Mouse (Mus musculus): ENCODE measurements around the gene Susd2. TPM values are rescaled to one million over a fixed set of nuclear protein-coding genes. Genes with fewer than 3 reads are reported as not detected.

Gene Susd2
- polyA plus RNA-seq, 1 experiment from 2014 or later, result 3.6 TPM

GRCm38 (mm10) chr10:75649406-75649995 is 5.7 kb upstream of the Susd2 start:
- Histone ChIP-seq H3K9ac (no peak overlapping the region), H3K4me2 (replicated peaks) (no peak overlapping the region), H3K27ac (no peak overlapping the region), H3K9me3 (no peaks in the 10 kb centered on the region), H3K27me3 (replicated peaks) (no peaks in the 10 kb centered on the region; the same call in 1 of the 2 replicates), H3K4me1 (peaks cover under 1% of the 10 kb centered on the region; the same call in 1 of the 2 replicates), H3K36me3 (peaks cover 89% of the 10 kb centered on the region), H3K4me3 (no peak overlapping the region)
- 91% methylated on average over 4 of the region's 4 CpGs for WGBS
- ATAC-seq (ENCODE audit: low FRiP score, low read depth), result no peak

DNA sequence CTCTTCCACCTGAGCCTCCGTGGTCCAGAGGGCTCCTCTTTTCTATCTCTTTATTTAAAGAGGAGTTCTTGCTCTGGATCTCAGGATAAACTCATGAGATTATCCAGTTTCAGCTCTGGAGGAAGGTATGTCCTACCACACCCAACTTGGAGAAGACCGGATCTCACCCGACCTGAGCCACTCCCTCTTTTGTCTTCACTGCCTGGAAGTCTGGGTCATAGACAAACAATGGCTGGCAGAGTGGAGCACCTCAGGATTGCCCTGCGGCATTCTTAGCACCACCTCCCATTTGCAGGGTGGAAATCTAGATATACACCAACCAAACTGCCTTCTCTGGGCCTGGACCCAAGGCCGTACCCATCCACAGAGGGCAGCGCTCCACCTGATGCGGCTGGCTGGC is 5.2 kb upstream of the Susd2 start:
- H3K27ac ChIP-seq, result no peak overlapping the region
- no peak for ATAC-seq (ENCODE audit: low FRiP score, low read depth)
- no peaks in the 10 kb centered on the region; the same call in 1 of the 2 replicates for H3K27me3 ChIP-seq (replicated peaks)
- H3K36me3 ChIP-seq, result peaks cover 84% of the 10 kb centered on the region
- H3K9ac ChIP-seq, result no peak overlapping the region
- no peak overlapping the region for H3K4me3 ChIP-seq
- H3K4me2 ChIP-seq (replicated peaks), result no peak overlapping the region
- no peaks in the 10 kb centered on the region for H3K9me3 ChIP-seq
- H3K4me1 ChIP-seq, result peaks cover 5% of the 10 kb centered on the region
- WGBS, result 89% methylated on average over 7 of the region's 7 CpGs

DNA sequence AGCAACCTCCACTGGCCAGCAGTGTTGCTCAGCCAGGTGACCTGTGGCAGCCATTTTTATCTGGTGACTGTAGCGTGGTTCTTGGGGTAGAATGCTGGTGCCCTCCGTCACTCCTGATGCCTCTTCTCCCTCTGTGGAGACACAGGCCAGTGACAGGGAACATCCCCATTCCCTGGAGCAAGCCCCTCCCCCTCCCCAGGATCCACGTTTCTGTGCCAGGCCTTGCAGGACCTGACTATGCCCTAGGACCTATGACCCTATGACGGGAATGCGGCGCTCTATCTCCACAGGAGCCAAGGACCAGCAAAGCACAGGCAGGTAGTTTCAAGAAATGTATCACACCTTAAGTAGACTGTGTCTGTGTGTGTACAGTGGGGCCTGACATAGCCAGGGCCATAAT is 4.3 kb upstream of the Susd2 start:
- no peak for ATAC-seq (ENCODE audit: low FRiP score, low read depth)
- no peaks in the 10 kb centered on the region; the same call in 1 of the 2 replicates for H3K27me3 ChIP-seq (replicated peaks)
- 94% methylated on average over 6 of the region's 6 CpGs for WGBS
- no peak overlapping the region for H3K9ac ChIP-seq
- no peaks in the 10 kb centered on the region for H3K9me3 ChIP-seq
- no peak overlapping the region for H3K4me2 ChIP-seq (replicated peaks)
- H3K36me3 ChIP-seq, result peaks cover 75% of the 10 kb centered on the region
- H3K4me3 ChIP-seq, result no peak overlapping the region
- no peak overlapping the region for H3K27ac ChIP-seq
- peaks cover 13% of the 10 kb centered on the region for H3K4me1 ChIP-seq

DNA sequence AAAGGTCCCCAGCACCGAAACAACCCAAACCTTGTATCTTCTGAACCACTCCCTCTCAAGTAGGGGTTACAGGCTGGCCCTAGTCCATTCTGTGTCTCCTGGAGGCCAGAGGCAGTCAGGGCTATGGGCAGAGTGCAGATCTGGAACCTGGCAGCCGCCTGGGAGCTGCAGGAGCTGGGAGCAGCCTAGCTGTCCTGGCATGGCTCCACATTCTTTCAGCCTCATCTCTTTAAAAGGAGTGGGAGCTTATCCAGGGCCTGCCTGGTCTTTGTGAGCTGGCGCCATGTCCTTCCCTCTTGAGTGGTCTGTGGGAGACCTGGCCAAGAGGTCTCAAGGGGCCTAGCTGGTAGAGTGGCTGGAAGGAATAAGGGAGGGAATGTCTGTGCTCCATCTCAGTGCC is 3.6 kb upstream of the Susd2 start:
- Histone ChIP-seq H3K27me3 (replicated peaks) (no peaks in the 10 kb centered on the region; the same call in 1 of the 2 replicates), H3K4me1 (peaks cover 18% of the 10 kb centered on the region), H3K27ac (no peak overlapping the region), H3K9me3 (no peaks in the 10 kb centered on the region), H3K36me3 (peaks cover 68% of the 10 kb centered on the region), H3K4me3 (no peak overlapping the region), H3K4me2 (replicated peaks) (no peak overlapping the region), H3K9ac (no peak overlapping the region)
- no peak for ATAC-seq (ENCODE audit: low FRiP score, low read depth)
- 92% methylated on average over 3 of the region's 3 CpGs for WGBS

DNA sequence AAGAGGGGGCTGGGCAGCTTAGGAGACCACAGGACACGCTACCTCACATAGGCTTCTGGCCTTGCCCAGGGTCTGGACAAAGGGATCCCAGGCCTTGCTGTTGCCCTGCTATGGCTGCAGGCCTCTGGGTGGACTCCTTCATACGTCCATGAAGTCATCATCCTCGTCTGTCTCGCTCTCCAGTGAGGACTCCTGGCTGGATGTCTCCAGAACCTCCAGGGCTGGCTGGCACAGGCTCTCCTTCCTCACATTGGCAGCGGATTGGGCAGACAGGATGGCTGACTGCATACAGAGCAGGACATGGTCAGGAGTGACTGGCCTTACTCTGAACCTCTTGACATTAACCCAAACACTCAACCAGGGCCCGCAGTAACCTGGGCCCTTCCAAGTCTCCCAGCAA is 2.6 kb upstream of the Susd2 start:
- H3K4me2 ChIP-seq (replicated peaks), result no peak overlapping the region
- H3K27ac ChIP-seq, result no peak overlapping the region
- peaks cover 18% of the 10 kb centered on the region for H3K4me1 ChIP-seq
- H3K36me3 ChIP-seq, result peaks cover 58% of the 10 kb centered on the region
- H3K27me3 ChIP-seq (replicated peaks), result no peaks in the 10 kb centered on the region; the same call in 1 of the 2 replicates
- no peak for ATAC-seq (ENCODE audit: low FRiP score, low read depth)
- no peak overlapping the region for H3K4me3 ChIP-seq
- 93% methylated on average over 6 of the region's 6 CpGs for WGBS
- no peaks in the 10 kb centered on the region for H3K9me3 ChIP-seq
- H3K9ac ChIP-seq, result no peak overlapping the region

DNA sequence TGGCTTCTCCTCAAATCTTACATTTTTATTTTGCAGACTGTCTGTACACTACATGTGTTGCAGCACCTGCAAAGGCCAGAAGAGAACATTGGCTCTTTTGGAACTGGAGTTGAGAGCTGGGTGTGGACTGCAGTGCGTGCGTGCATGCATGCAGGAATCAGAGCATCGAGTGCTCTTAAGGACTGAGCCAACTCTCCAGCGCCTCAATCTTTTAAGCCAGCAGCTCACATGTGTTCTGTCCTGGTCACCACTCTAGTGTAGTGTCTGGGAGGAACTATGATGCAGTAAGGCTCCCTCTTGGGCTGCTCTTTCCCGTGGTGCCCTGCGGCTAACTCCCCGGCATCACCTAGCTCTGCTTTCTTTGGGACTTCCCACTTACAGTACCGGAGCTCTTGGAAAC is 1.8 kb upstream of the Susd2 start:
- Histone ChIP-seq H3K4me2 (replicated peaks) (no peak overlapping the region), H3K27me3 (replicated peaks) (no peaks in the 10 kb centered on the region; the same call in 1 of the 2 replicates), H3K4me3 (no peak overlapping the region), H3K36me3 (peaks cover 50% of the 10 kb centered on the region), H3K27ac (no peak overlapping the region), H3K9me3 (no peaks in the 10 kb centered on the region), H3K4me1 (peaks cover 18% of the 10 kb centered on the region), H3K9ac (no peak overlapping the region)
- WGBS, result 95% methylated on average over 8 of the region's 8 CpGs
- no peak for ATAC-seq (ENCODE audit: low FRiP score, low read depth)

- H3K4me2 ChIP-seq (replicated peaks), result 0 out of 2 replicates have a peak overlapping the region, but pooled peaks have one; percentile 38
- ATAC-seq (ENCODE audit: low FRiP score, low read depth), result no peak
- H3K36me3 ChIP-seq, result peaks cover 25% of the 10 kb centered on the region
- H3K9me3 ChIP-seq, result no peaks in the 10 kb centered on the region
- H3K9ac ChIP-seq, result no peak overlapping the region
- no peak overlapping the region for H3K27ac ChIP-seq
- no peak overlapping the region for H3K4me3 ChIP-seq
- H3K4me1 ChIP-seq, result peaks cover 18% of the 10 kb centered on the region
- no peaks in the 10 kb centered on the region; the same call in 1 of the 2 replicates for H3K27me3 ChIP-seq (replicated peaks)
- 80% methylated on average over 2 of the region's 2 CpGs for WGBS
Observed at GRCm38 (mm10) chr10:75642891-75643290, 917 bp downstream of the Susd2 start.

- Histone ChIP-seq H3K27me3 (replicated peaks) (no peaks in the 10 kb centered on the region), H3K4me1 (peaks cover 18% of the 10 kb centered on the region), H3K4me3 (no peak overlapping the region), H3K4me2 (replicated peaks) (no peak overlapping the region), H3K27ac (no peak overlapping the region), H3K9me3 (no peaks in the 10 kb centered on the region), H3K9ac (no peak overlapping the region), H3K36me3 (peaks cover 20% of the 10 kb centered on the region)
- 77% methylated on average over 9 of the region's 9 CpGs for WGBS
- ATAC-seq (ENCODE audit: low FRiP score, low read depth), result no peak
Observed at GRCm38 (mm10) chr10:75642436-75642835, 1.4 kb downstream of the Susd2 start.

- ATAC-seq (ENCODE audit: low FRiP score, low read depth), result no peak
- H3K27me3 ChIP-seq (replicated peaks), result no peaks in the 10 kb centered on the region
- 92% methylated on average over 7 of the region's 7 CpGs for WGBS
Observed at GRCm38 (mm10) chr10:75641721-75642222, 2.0 kb downstream of the Susd2 start.

DNA sequence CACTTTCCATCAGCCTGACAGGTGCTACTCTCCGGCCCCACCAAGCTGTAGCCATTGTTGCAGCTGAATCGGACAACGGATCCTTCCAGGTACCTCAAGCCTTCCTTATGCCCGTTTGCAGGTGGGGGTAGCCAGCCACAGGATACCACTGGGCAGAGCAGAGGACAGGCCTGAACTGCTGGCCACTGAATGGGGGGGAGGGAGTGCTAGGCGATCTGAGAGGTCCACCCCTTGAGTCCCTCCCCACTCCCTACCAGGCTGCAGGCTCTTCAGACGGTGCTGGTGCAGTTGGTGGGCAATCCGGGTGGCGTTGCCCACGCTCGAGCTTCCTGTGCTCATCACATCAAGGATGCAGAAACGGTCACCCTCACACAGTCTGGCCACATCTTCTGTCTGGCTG is 6.1 kb downstream of the Susd2 start:
- ATAC-seq (ENCODE audit: low FRiP score, low read depth), result no peak
- Histone ChIP-seq H3K4me3 (no peak overlapping the region), H3K27me3 (replicated peaks) (no peaks in the 10 kb centered on the region), H3K4me1 (peaks cover under 1% of the 10 kb centered on the region; the same call in 1 of the 2 replicates), H3K9me3 (no peaks in the 10 kb centered on the region), H3K9ac (no peak overlapping the region), H3K27ac (no peak overlapping the region), H3K36me3 (no peaks in the 10 kb centered on the region), H3K4me2 (replicated peaks) (no peak overlapping the region)
- WGBS, result 90% methylated on average over 11 of the region's 11 CpGs

More at GRCm38 (mm10) chr10:75641721-75642222, 2.0 kb downstream of the Susd2 start:
- Histone ChIP-seq H3K4me2 (replicated peaks) (no peak overlapping the region), H3K9ac (no peak overlapping the region), H3K36me3 (peaks cover 13% of the 10 kb centered on the region), H3K4me3 (no peak overlapping the region), H3K27ac (no peak overlapping the region), H3K9me3 (no peaks in the 10 kb centered on the region), H3K4me1 (peaks cover 18% of the 10 kb centered on the region)

DNA sequence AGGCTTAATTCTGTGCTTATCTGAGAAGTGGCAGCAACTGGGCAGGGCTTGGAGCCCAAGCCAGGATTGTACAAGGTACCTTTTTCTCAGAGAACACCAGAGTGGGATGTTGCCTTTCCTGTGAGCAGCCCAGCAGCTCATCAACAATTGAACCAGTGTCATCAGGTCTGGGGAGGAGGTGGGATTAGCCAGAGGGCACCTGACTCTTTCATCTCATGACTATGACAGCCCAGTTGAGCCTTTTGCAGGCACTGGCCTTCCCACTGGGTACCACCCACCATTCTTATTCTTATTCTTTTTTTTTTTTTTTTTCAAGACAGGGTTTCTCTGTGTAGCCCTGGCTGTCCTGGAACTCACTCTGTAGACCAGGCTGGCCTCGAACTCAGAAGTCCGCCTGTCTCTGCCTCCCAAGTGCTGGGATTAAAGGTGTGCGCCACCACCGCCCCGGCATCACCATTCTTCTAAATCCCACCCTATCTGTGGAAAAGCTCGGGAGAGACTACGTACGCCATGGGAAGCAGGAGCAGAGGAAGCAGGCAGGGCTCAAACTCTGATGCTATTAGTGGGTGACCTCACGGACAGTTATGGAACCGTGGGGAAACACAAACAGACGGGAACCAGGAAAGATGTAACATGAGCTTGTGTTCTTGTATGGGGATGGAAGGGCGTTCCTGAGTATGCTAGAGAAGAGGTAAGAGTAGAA is 7.6 kb downstream of the Susd2 start:
- no peak overlapping the region for H3K4me2 ChIP-seq (replicated peaks)
- no peaks in the 10 kb centered on the region for H3K4me1 ChIP-seq
- H3K36me3 ChIP-seq, result no peaks in the 10 kb centered on the region
- H3K27me3 ChIP-seq (replicated peaks), result no peaks in the 10 kb centered on the region
- H3K9ac ChIP-seq, result no peak overlapping the region
- H3K9me3 ChIP-seq, result no peaks in the 10 kb centered on the region
- ATAC-seq (ENCODE audit: low FRiP score, low read depth), result no peak
- 90% methylated on average over 12 of the region's 12 CpGs for WGBS
- no peak overlapping the region for H3K4me3 ChIP-seq
- no peak overlapping the region for H3K27ac ChIP-seq

DNA sequence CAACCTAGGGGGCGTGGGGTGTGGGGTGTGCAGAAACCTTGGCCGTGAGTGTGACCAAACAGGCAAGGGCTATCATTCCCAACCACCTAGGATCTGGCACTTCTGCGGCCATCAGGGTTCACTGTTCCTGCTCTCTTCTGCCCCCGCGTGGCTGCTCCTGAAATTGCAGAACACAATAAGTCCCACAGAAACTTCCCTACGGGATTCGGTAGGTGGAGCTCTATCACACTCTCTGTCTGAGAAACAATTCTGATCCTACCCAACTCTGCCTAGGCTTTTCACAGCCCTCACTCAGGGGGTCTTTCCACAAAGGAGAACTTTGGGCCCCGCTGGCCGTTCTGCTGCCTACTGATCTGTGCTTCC is 8.1 kb downstream of the Susd2 start:
- WGBS, result 4% methylated on average over 9 of the region's 9 CpGs
- Histone ChIP-seq H3K9ac (no peak overlapping the region), H3K4me2 (replicated peaks) (no peak overlapping the region), H3K4me1 (no peaks in the 10 kb centered on the region), H3K27me3 (replicated peaks) (no peaks in the 10 kb centered on the region), H3K27ac (no peak overlapping the region), H3K4me3 (no peak overlapping the region), H3K9me3 (no peaks in the 10 kb centered on the region), H3K36me3 (no peaks in the 10 kb centered on the region)
- ATAC-seq (ENCODE audit: low FRiP score, low read depth), result no peak

Data from neural tube, embryonic 12.5 days (tissue).